Mouse (Mus musculus) myocyte (in vitro differentiated cells): ENCODE data around the gene Foxo1. TPM values are rescaled to one million over a fixed set of nuclear protein-coding genes. Genes with fewer than 3 reads are reported as not detected.

Experiments
- H3K27me3 ChIP-seq: one replicate; pipeline ENCODE4 v1.6.1; 2011; ENCODE audit not compliant: control insufficient read depth, insufficient read depth, insufficient read length
- H3K36me3 ChIP-seq: one replicate; pipeline ENCODE4 v1.6.1; 2011; ENCODE audit not compliant: control insufficient read depth, insufficient read depth
- H3K4me2 ChIP-seq: one replicate; pipeline ENCODE4 v1.6.1; 2011; ENCODE audit warnings: low read depth, control low read depth
- H3K4me3 ChIP-seq: one replicate; pipeline ENCODE4 v1.5.1; 2011; ENCODE audit warnings: mild to moderate bottlenecking, control low read depth, moderate library complexity
- H3K79me2 ChIP-seq: one replicate; pipeline ENCODE4 v1.6.1; 2011; ENCODE audit not compliant: control insufficient read depth, insufficient read depth
- H3ac ChIP-seq: one replicate; pipeline ENCODE4 v1.6.1; 2011; ENCODE audit not compliant: control insufficient read depth, insufficient read length
- CEBPB ChIP-seq: IDR thresholded peaks from 2 replicates; pipeline ENCODE4 v1.6.1; 2011; ENCODE audit warnings: mild to moderate bottlenecking, moderate library complexity; ENCODE audit not compliant: poor library complexity, insufficient read depth, severe bottlenecking
- E2F4 ChIP-seq: IDR thresholded peaks from one replicate; pipeline ENCODE4 v1.6.1; 2011; ENCODE audit warnings: mild to moderate bottlenecking, control low read depth, moderate library complexity; ENCODE audit not compliant: insufficient read depth
- MAX ChIP-seq: IDR thresholded peaks from one replicate; pipeline ENCODE4 v1.6.1; 2011; ENCODE audit warnings: low read depth, mild to moderate bottlenecking, control low read depth
- MYOD1 ChIP-seq, 3 experiments: IDR thresholded peaks; one replicate each; pipeline ENCODE4 v1.6.1; 2011; ENCODE audit warnings: control low read depth in 2 of 3, low read depth in 2 of 3, mild to moderate bottlenecking in 2 of 3, moderate library complexity in 1 of 3; ENCODE audit not compliant: insufficient read length in 2 of 3, control insufficient read depth in 1 of 3
- MYOG ChIP-seq, 3 experiments: IDR thresholded peaks; one replicate each; pipeline ENCODE4 v1.6.1; 2011; ENCODE audit warnings: control low read depth in 2 of 3, low read depth in 2 of 3, mild to moderate bottlenecking in 2 of 3; ENCODE audit not compliant: insufficient read length in 2 of 3, control insufficient read depth in 1 of 3, insufficient read depth in 1 of 3
- POLR2A ChIP-seq: IDR thresholded peaks from one replicate; pipeline ENCODE4 v1.6.1; 2011; ENCODE audit warnings: low read depth, mild to moderate bottlenecking, control low read depth, moderate library complexity; ENCODE audit not compliant: insufficient read length
- POLR2AphosphoS2 ChIP-seq: IDR thresholded peaks from one replicate; pipeline ENCODE4 v1.6.1; 2011; ENCODE audit warnings: low read depth, control low read depth; ENCODE audit not compliant: insufficient read length
- REST ChIP-seq: IDR thresholded peaks from one replicate; pipeline ENCODE4 v1.6.1; 2011; ENCODE audit warnings: mild to moderate bottlenecking, control low read depth, moderate library complexity; ENCODE audit not compliant: insufficient read depth, insufficient read length
- SRF ChIP-seq: IDR thresholded peaks from one replicate; pipeline ENCODE4 v1.6.1; 2011; ENCODE audit warnings: low read depth; ENCODE audit not compliant: control insufficient read depth, insufficient read length
- TCF12 ChIP-seq: IDR thresholded peaks from one replicate; pipeline ENCODE4 v1.6.1; 2011; ENCODE audit warnings: mild to moderate bottlenecking, control low read depth; ENCODE audit not compliant: poor library complexity, insufficient read depth, severe bottlenecking
- TCF3 ChIP-seq: IDR thresholded peaks from one replicate; pipeline ENCODE4 v1.6.1; 2011; ENCODE audit warnings: low read depth, control low read depth; ENCODE audit not compliant: insufficient read length
- USF1 ChIP-seq: IDR thresholded peaks from one replicate; pipeline ENCODE4 v1.6.1; 2011; ENCODE audit warnings: low read depth, mild to moderate bottlenecking, control low read depth, moderate library complexity
- polyA plus RNA-seq: library from polyadenylated mRNA; unstranded; fragments of >200 nt; fragmentation: generic; extraction: Trizol; gene quantifications from one replicate; pipeline ENCODE4 v1.2.1, GENCODE M21; 2012; ENCODE audit warnings: missing spikeins

Foxo1 gene
- polyA plus RNA-seq, 1 experiment, result 7.2 TPM

- no peaks in the 10 kb centered on the region for H3K36me3 ChIP-seq
- no peaks in the 10 kb centered on the region for H3K79me2 ChIP-seq
- no peaks in the 10 kb centered on the region for H3K27me3 ChIP-seq
- peak overlapping the region; percentile 94 for H3K4me2 ChIP-seq
- TF ChIP-seq CEBPB (no peak), TCF12 (no peak)
- peak overlapping the region; percentile 16 for H3K4me3 ChIP-seq
- no peak overlapping the region for H3ac ChIP-seq
Observed at GRCm38 (mm10) chr3:52258532-52258931, 9.6 kb upstream of the Foxo1 start.

GRCm38 (mm10) chr3:52262431-52263161 is 5.5 kb upstream of the Foxo1 start:
- H3K27me3 ChIP-seq, result no peaks in the 10 kb centered on the region
- no peak for TF ChIP-seq MYOD1 (IDR thresholded peaks at IDR 0.05; ENCODE audit: control insufficient read depth in 1 of 3, insufficient read length in 2 of 3, low read depth in 2 of 3)
- TF ChIP-seq CEBPB, result no peak
- no peak for TF ChIP-seq TCF12
- TF ChIP-seq POLR2A, result no peak
- no peak for TF ChIP-seq MAX
- TF ChIP-seq MYOG (IDR thresholded peaks at IDR 0.05; ENCODE audit: control insufficient read depth in 1 of 3, insufficient read depth in 1 of 3, insufficient read length in 2 of 3, low read depth in 2 of 3), result no peak
- TF ChIP-seq REST, result no peak
- no peak for TF ChIP-seq SRF
- no peak for TF ChIP-seq E2F4
- TF ChIP-seq TCF3, result no peak

GRCm38 (mm10) chr3:52264354-52264753 is 3.8 kb upstream of the Foxo1 start:
- TF ChIP-seq POLR2AphosphoS2 (no peak), MYOG (IDR thresholded peaks at IDR 0.05; ENCODE audit: control insufficient read depth in 1 of 3, insufficient read depth in 1 of 3, insufficient read length in 2 of 3, low read depth in 2 of 3) (no peak), USF1 (no peak), SRF (no peak), MYOD1 (IDR thresholded peaks at IDR 0.05; ENCODE audit: control insufficient read depth in 1 of 3, insufficient read length in 2 of 3, low read depth in 2 of 3) (no peak)
- no peaks in the 10 kb centered on the region for H3K36me3 ChIP-seq
- peaks cover 3% of the 10 kb centered on the region for H3K79me2 ChIP-seq
- H3K4me2 ChIP-seq, result no peak overlapping the region
- no peak overlapping the region for H3K4me3 ChIP-seq
- no peaks in the 10 kb centered on the region for H3K27me3 ChIP-seq
- no peak overlapping the region for H3ac ChIP-seq

More at GRCm38 (mm10) chr3:52262431-52263161, 5.5 kb upstream of the Foxo1 start:
- Histone ChIP-seq H3K4me3 (no peak overlapping the region), H3ac (no peak overlapping the region), H3K79me2 (no peaks in the 10 kb centered on the region), H3K4me2 (no peak overlapping the region), H3K36me3 (no peaks in the 10 kb centered on the region)

- H3K4me3 ChIP-seq, result peak overlapping the region; percentile 84
Observed at GRCm38 (mm10) chr3:52266606-52267160, 1.5 kb upstream of the Foxo1 start.

GRCm38 (mm10) chr3:52267293-52267651 is 864 bp upstream of the Foxo1 start:
- Histone ChIP-seq H3K36me3 (no peaks in the 10 kb centered on the region), H3K4me3 (peak overlapping the region; percentile 84), H3K4me2 (peak overlapping the region; percentile 97), H3K27me3 (no peaks in the 10 kb centered on the region), H3ac (peak overlapping the region; percentile 85), H3K79me2 (peaks cover 26% of the 10 kb centered on the region)
- TF ChIP-seq POLR2A, result no peak
- no peak for TF ChIP-seq MYOD1 (IDR thresholded peaks at IDR 0.05; ENCODE audit: control insufficient read depth in 1 of 3, insufficient read length in 2 of 3, low read depth in 2 of 3)
- no peak for TF ChIP-seq USF1
- TF ChIP-seq SRF, result no peak
- TF ChIP-seq REST, result no peak
- TF ChIP-seq TCF3, result no peak
- no peak for TF ChIP-seq POLR2AphosphoS2

More at GRCm38 (mm10) chr3:52266606-52267160, 1.5 kb upstream of the Foxo1 start:
- H3K4me2 ChIP-seq, result peak overlapping the region; percentile 97
- no peak overlapping the region for H3ac ChIP-seq
- TF ChIP-seq POLR2AphosphoS2 (no peak), MYOG (IDR thresholded peaks at IDR 0.05; ENCODE audit: control insufficient read depth in 1 of 3, insufficient read depth in 1 of 3, insufficient read length in 2 of 3, low read depth in 2 of 3) (no peak), E2F4 (no peak), MAX (no peak), SRF (no peak), MYOD1 (IDR thresholded peaks at IDR 0.05; ENCODE audit: control insufficient read depth in 1 of 3, insufficient read length in 2 of 3, low read depth in 2 of 3) (no peak), REST (no peak), USF1 (no peak), POLR2A (no peak), CEBPB (no peak), TCF3 (no peak), TCF12 (no peak)
- H3K79me2 ChIP-seq, result peaks cover 20% of the 10 kb centered on the region
- H3K36me3 ChIP-seq, result no peaks in the 10 kb centered on the region
- no peaks in the 10 kb centered on the region for H3K27me3 ChIP-seq
